Mouse (Mus musculus) C2C12 (cell line): ENCODE data around the gene Mon2. TPM values are rescaled to one million over a fixed set of nuclear protein-coding genes. Genes with fewer than 3 reads are reported as not detected.
"Not testable (repeated sequence)": the region's sequence is repeated elsewhere in the genome, so short reads cannot be mapped to it uniquely, and the experiment has no call there.

ENCODE experiments used
- H3K27me3 ChIP-seq: one replicate; pipeline ENCODE4 v1.6.1; 2011; ENCODE audit not compliant: control insufficient read depth, insufficient read depth, insufficient read length
- H3K36me3 ChIP-seq: one replicate; pipeline ENCODE4 v1.6.1; 2011; ENCODE audit not compliant: control insufficient read depth, insufficient read depth
- H3K4me3 ChIP-seq: one replicate; pipeline ENCODE4 v1.5.1; 2011; ENCODE audit warnings: mild to moderate bottlenecking, control low read depth; ENCODE audit not compliant: poor library complexity, insufficient read depth, severe bottlenecking
- H3K79me2 ChIP-seq: one replicate; pipeline ENCODE4 v1.6.1; 2011; ENCODE audit not compliant: control insufficient read depth, insufficient read depth
- H3K79me3 ChIP-seq: one replicate; pipeline ENCODE4 v1.6.1; 2011; ENCODE audit warnings: low read depth, control low read depth
- H3ac ChIP-seq: one replicate; pipeline ENCODE3; 2011; ENCODE audit warnings: low read depth; ENCODE audit not compliant: control insufficient read depth, insufficient read length
- CEBPB ChIP-seq: IDR thresholded peaks from one replicate; pipeline ENCODE4 v1.6.1; 2011; ENCODE audit warnings: low read depth, mild to moderate bottlenecking, control low read depth, moderate library complexity
- CTCF ChIP-seq: IDR thresholded peaks from one replicate; pipeline ENCODE4 v1.5.1; 2011; ENCODE audit not compliant: control insufficient read depth, insufficient read depth, insufficient read length
- FOSL1 ChIP-seq: IDR thresholded peaks from one replicate; pipeline ENCODE4 v1.8.0; 2011; ENCODE audit warnings: mild to moderate bottlenecking, low read length; ENCODE audit not compliant: poor library complexity, insufficient read depth, severe bottlenecking
- MAX ChIP-seq: IDR thresholded peaks from one replicate; pipeline ENCODE4 v1.6.1; 2011; ENCODE audit warnings: mild to moderate bottlenecking, control low read depth
- MYOD1 ChIP-seq: IDR thresholded peaks from one replicate; pipeline ENCODE4 v1.6.1; 2011; ENCODE audit warnings: low read depth; ENCODE audit not compliant: control insufficient read depth, insufficient read length
- MYOG ChIP-seq: IDR thresholded peaks from one replicate; pipeline ENCODE4 v1.6.1; 2011; ENCODE audit not compliant: control insufficient read depth, insufficient read length; ENCODE audit errors: extremely low read depth
- USF1 ChIP-seq: IDR thresholded peaks from one replicate; pipeline ENCODE4 v1.6.1; 2011; ENCODE audit warnings: low read depth, mild to moderate bottlenecking, control low read depth, moderate library complexity
- polyA plus RNA-seq: library from polyadenylated mRNA; unstranded; fragments of >200 nt; fragmentation: generic; extraction: Trizol; gene quantifications from one replicate; pipeline ENCODE4 v1.2.1, GENCODE M21; 2012; ENCODE audit warnings: missing spikeins

Gene Mon2
- polyA plus RNA-seq, 1 experiment: 27.4 TPM

DNA sequence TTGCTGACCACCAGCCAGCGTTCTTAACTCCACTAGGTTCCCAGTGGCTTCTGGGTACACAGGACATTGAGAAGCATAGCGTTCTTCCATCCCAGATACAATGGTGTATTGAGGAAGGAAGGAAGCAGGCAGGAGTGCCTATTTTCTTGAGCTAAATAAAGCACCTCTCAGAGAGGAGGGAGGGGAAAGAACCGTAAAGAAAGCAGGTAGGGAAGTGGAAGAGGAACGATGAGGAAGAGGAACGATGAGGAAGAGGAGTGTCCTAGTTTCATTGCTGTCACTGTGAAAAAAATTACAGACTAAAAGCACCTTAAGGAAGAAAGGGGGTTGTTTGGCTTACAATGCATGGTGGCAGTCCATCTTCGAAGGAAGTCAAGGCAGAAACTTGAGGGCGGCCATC lies 106.1 kb downstream of the Mon2 start:
- Histone ChIP-seq H3K27me3 (no peaks in the 10 kb centered on the region), H3K79me3 (no peaks in the 10 kb centered on the region), H3ac (no peak overlapping the region), H3K36me3 (no peaks in the 10 kb centered on the region), H3K4me3 (no peak overlapping the region), H3K79me2 (no peaks in the 10 kb centered on the region)
- TF ChIP-seq MYOD1: no peak
- TF ChIP-seq FOSL1: no peak
- no peak for TF ChIP-seq CEBPB
- no peak for TF ChIP-seq CTCF
- no peak for TF ChIP-seq MAX

DNA sequence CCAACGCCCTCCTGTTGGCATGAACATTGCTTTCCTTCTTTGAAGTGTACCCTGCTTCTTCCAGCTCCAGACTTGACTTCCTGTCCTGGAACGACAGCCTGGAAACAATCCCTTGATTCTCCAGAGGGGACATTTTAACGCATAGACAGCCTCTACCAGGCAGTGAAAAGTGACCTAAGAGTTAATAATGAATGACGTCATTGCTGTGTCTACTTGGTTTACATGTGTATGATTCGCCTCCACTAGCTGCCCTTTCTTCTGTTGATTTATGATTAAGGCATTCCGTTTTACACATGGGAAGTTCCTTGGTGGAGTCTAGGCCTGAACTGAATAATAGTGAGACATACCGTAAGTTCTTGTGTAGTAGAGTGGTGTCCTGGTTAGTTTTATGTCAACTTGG lies 109.9 kb downstream of the Mon2 start:
- Histone ChIP-seq H3K4me3 (no peak overlapping the region), H3K27me3 (no peaks in the 10 kb centered on the region), H3K79me2 (no peaks in the 10 kb centered on the region), H3K79me3 (no peaks in the 10 kb centered on the region), H3ac (no peak overlapping the region), H3K36me3 (no peaks in the 10 kb centered on the region)
- no peak for TF ChIP-seq FOSL1
- TF ChIP-seq CEBPB: no peak
- no peak for TF ChIP-seq USF1
- no peak for TF ChIP-seq CTCF
- no peak for TF ChIP-seq MYOD1

DNA sequence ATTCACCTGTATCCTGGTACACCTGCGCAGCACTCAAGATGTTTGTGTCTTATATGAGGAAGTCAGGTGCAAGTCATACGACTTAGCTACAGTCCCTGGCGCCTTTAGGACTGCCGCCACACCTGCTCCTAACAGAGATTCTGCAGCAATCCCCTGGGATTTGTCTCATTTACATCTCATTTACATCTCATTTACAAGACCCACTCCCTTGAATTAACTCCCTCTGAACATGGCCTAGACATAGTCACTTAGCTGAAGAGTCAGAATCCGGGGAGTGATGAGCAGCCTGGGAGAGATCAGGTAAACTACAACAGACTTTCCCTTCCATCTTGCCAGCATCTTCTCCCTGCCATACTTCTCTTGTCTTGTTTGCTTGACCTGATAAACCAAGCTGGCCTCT lies 110.7 kb downstream of the Mon2 start:
- H3K79me2 ChIP-seq, H3K36me3 ChIP-seq, H3K79me3 ChIP-seq, H3K4me3 ChIP-seq, H3K27me3 ChIP-seq, H3ac ChIP-seq: not testable (repeated sequence)

DNA sequence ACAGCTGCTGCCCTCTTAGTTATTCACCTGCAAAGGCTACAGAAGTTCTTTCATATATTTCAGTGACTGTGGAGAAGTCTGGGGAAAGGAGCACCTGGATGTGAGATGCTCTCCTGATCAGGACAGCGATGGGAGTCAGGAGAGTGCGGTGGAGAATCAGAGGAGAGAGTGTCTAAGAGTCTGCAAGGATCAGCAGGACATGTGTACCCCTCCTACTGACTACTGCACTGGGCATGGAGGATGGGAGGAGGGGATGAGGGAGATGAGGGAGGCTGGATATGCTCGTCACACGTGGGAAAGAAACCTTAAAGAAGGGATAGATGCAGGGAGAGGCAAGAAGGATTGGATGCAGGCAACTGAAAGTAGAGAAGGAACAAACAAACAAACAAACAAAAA lies 112.1 kb downstream of the Mon2 start:
- Histone ChIP-seq H3K79me3 (no peaks in the 10 kb centered on the region), H3K79me2 (no peaks in the 10 kb centered on the region), H3K4me3 (no peak overlapping the region), H3ac (no peak overlapping the region), H3K27me3 (no peaks in the 10 kb centered on the region), H3K36me3 (no peaks in the 10 kb centered on the region)
- TF ChIP-seq USF1: no peak
- no peak for TF ChIP-seq CTCF

DNA sequence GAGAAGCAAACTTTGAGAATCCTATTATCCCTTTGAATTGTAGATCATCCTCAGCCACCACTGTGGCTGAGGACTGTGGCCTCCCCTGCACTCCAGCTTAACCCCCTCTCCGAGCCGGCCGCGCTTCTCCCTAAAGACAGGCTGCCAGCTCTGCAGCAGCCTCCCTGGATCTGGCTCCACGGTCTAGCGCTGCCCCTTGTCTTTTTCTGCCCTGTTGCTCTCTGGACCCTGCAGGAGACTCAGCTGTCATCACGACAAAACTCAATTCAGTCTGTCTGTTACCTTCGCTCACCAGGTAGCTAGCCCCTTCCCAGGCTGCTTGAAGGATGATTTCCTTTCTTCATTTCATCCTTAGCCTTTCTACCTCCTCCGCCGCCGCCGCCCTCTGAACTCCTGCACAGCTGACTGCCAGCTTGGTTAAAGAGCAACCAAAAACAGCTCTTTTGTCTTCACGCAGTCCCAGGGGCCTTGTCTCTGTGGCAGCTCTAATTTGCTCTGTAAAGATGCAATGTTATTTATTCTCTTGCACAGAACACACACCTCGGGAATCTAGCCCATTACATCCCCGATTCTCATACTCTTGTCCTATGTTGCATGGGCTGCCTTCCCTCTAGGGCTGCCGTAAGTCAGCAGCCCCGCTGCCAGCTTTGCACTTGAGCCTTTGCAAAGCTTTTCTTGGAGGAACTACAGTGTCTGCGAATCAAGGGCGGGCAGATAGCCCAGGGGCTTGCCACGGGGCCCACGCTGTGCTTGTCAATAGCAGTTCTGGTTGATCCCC lies 112.7 kb downstream of the Mon2 start:
- Histone ChIP-seq H3K79me2 (no peaks in the 10 kb centered on the region), H3K4me3 (no peak overlapping the region), H3ac (no peak overlapping the region), H3K36me3 (no peaks in the 10 kb centered on the region), H3K27me3 (no peaks in the 10 kb centered on the region), H3K79me3 (no peaks in the 10 kb centered on the region)
- TF ChIP-seq USF1: no peak
- no peak for TF ChIP-seq MYOG
- no peak for TF ChIP-seq MAX
- TF ChIP-seq CEBPB: no peak
- TF ChIP-seq CTCF: no peak
- TF ChIP-seq MYOD1: no peak

DNA sequence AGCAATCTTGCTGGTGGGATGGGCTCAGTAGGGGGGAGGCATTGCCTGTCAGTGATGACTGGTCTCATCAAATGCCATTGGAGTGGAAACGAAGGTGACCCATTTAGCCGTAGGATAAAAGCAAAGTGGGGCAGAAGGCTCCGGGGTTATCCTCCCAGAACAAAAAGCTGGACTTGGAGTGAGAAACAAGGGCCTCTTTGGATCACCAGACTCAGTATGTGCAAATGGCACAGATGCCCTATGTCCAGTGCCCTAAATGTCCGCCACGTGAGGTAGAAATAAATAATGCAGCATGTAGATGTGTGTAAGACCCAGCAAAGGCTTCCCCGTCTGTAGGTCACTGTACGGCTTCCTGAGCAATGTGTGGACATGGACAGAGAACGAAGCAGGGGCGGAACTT lies 113.7 kb downstream of the Mon2 start:
- H3K79me2 ChIP-seq: no peaks in the 10 kb centered on the region
- H3K79me3 ChIP-seq: no peaks in the 10 kb centered on the region
- no peaks in the 10 kb centered on the region for H3K27me3 ChIP-seq
- H3K4me3 ChIP-seq: no peak overlapping the region
- TF ChIP-seq CTCF: no peak
- H3K36me3 ChIP-seq: no peaks in the 10 kb centered on the region
- H3ac ChIP-seq: no peak overlapping the region

DNA sequence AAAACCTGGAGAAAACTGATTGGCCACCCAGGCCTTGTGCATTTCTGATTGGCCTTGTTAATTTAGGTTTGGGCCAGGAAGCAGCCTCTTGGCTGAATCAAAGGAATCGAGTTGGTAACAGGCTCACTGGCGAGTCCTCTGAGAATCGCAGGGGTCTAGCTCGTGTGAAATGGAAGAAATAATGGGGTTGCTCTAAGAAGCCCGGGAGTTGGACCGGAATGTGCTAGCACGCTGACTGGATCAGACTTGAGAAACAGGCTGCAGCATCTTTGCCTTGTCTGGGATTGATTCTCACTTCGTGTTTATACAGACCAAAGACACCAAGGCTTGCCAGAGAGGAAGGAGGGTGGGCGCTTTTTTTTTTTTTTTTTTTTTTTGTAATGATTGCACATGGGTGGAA lies 114.8 kb downstream of the Mon2 start:
- no peak overlapping the region for H3K4me3 ChIP-seq
- H3K79me2 ChIP-seq: no peaks in the 10 kb centered on the region
- no peak overlapping the region for H3ac ChIP-seq
- no peaks in the 10 kb centered on the region for H3K27me3 ChIP-seq
- no peaks in the 10 kb centered on the region for H3K79me3 ChIP-seq
- TF ChIP-seq MYOG (no peak), CTCF (no peak), USF1 (no peak), CEBPB (no peak), FOSL1 (no peak), MYOD1 (no peak)
- H3K36me3 ChIP-seq: no peaks in the 10 kb centered on the region
